Mouse (Mus musculus): ENCODE data around the gene Rtl1. TPM values are rescaled to one million over a fixed set of nuclear protein-coding genes. Genes with fewer than 3 reads are reported as not detected.

The Rtl1 gene
- total RNA-seq, 2 experiments from 2014 or later, result 0.05 TPM; not detected in 1

Small RNA genes within 50 kb of the gene (microRNA-seq; reads per million reads assigned to microRNA genes)
- gene Gm23912 (0 reads per million in 2 experiments), gene Mir1188 (0 to 1.1 reads per million in 2 experiments), gene Mir127 (815 to 1,274 reads per million in 2 experiments), gene Mir136 (0 reads per million in 2 experiments), gene Mir1906-1 (0 reads per million in 2 experiments), gene Mir3070a (0 reads per million in 2 experiments), gene Mir3070b (0 reads per million in 2 experiments), gene Mir3071 (0 reads per million in 2 experiments), gene Mir337 (0 reads per million in 2 experiments), gene Mir341 (7.8 to 12.9 reads per million in 2 experiments), gene Mir3544 (0 reads per million in 2 experiments), gene Mir370 (5.3 to 10.3 reads per million in 2 experiments), gene Mir431 (40.8 to 58.4 reads per million in 2 experiments), gene Mir432 (0 reads per million in 2 experiments), gene Mir433 (60.5 to 74.0 reads per million in 2 experiments), gene Mir434 (39.4 to 58.4 reads per million in 2 experiments), gene Mir493 (4.2 to 14.3 reads per million in 2 experiments), gene Mir540 (23.2 to 39.1 reads per million in 2 experiments), gene Mir665 (1.9 to 3.0 reads per million in 2 experiments), gene Mir673 (6.8 to 9.5 reads per million in 2 experiments), gene Mir770 (38.9 to 60.7 reads per million in 2 experiments)

Other genes with a start within 250 kb of the Rtl1 start
- gene Dlk1, start 147.5 kb downstream of the Rtl1 start, total RNA-seq (2021), result under 1 TPM in 1 of 2 experiments, not detected in 1; 0.90 TPM

All from heart, adult 18-20 months (tissue).